Mouse (Mus musculus) intestine, embryonic 16.5 days (tissue): ENCODE data around the gene Xpnpep1. TPM values are rescaled to one million over a fixed set of nuclear protein-coding genes. Genes with fewer than 3 reads are reported as not detected.

Experiments used
- ATAC-seq: fragments of 200-750 bp; cut with Nextera tagmentation; 2 replicates; pipeline ENCODE4 v1.8.0; 2017; ENCODE audit warnings: moderate TSS enrichment, moderate library complexity
- H3K27ac ChIP-seq: fragments of 300-500 bp; sonication (generic); 2 replicates; pipeline ENCODE4 v1.5.1; 2014; ENCODE audit warnings: mild to moderate bottlenecking, low read length
- H3K27me3 ChIP-seq: fragments of 300-500 bp; sonication (generic); replicated peaks from 2 replicates; pipeline ENCODE4 v1.6.1; 2014; ENCODE audit warnings: low read length, control low read depth, mixed read lengths; ENCODE audit not compliant: control insufficient read depth, insufficient read depth
- H3K36me3 ChIP-seq: fragments of 300-500 bp; sonication (generic); 2 replicates; pipeline ENCODE4 v1.6.1; 2014; ENCODE audit warnings: low read length, control low read depth; ENCODE audit not compliant: control insufficient read depth, insufficient read depth
- H3K4me1 ChIP-seq: fragments of 300-500 bp; sonication (generic); 2 replicates; pipeline ENCODE4 v1.6.1; 2014; ENCODE audit warnings: low read length, control low read depth, mixed read lengths; ENCODE audit not compliant: control insufficient read depth, insufficient read depth
- H3K4me2 ChIP-seq: fragments of 300-500 bp; sonication (generic); 2 replicates; pipeline ENCODE4 v1.6.1; 2014; ENCODE audit warnings: low read depth, low read length, control low read depth
- H3K4me3 ChIP-seq: fragments of 300-500 bp; sonication (generic); 2 replicates; pipeline ENCODE4 v1.5.1; 2014; ENCODE audit warnings: mild to moderate bottlenecking, low read length
- H3K9ac ChIP-seq: fragments of 300-500 bp; sonication (generic); 2 replicates; pipeline ENCODE4 v1.6.1; 2014; ENCODE audit warnings: low read depth, low read length
- H3K9me3 ChIP-seq: fragments of 300-500 bp; sonication (generic); 2 replicates; pipeline ENCODE4 v1.6.1; 2016; ENCODE audit warnings: low read length, control low read depth; ENCODE audit not compliant: control insufficient read depth
- WGBS: fragments of 180-500 bp; shearing (Covaris S2); extraction: QIAGEN DNeasy Blood & Tissue Kit; methylation state at CpG from one replicate; pipeline ENCODE4 v1.1.7; 2014; 5-methylcytosine and 5-hydroxymethylcytosine counted together
- polyA plus RNA-seq: library from polyadenylated mRNA; unstranded; fragments of >200 nt; fragmentation: Nextera tagmentation; extraction: Ambion mirVana; gene quantifications from 2 replicates; pipeline ENCODE4 v1.2.1, GENCODE M21; 2015

The Xpnpep1 gene
- polyA plus RNA-seq, 1 experiment from 2014 or later = 231 TPM

GRCm38 (mm10) chr19:53069451-53069850 is 29.4 kb upstream of the Xpnpep1 start:
- Histone ChIP-seq H3K27me3 (no peaks in the 10 kb centered on the region), H3K9me3 (no peaks in the 10 kb centered on the region), H3K36me3 (no peaks in the 10 kb centered on the region), H3K4me2 (no peak overlapping the region), H3K27ac (no peak overlapping the region), H3K4me1 (peaks cover 25% of the 10 kb centered on the region), H3K9ac (no peak overlapping the region), H3K4me3 (no peak overlapping the region)
- 64% methylated on average over 3 of the region's 3 CpGs for WGBS
- no peak for ATAC-seq

GRCm38 (mm10) chr19:53066934-53067333 is 26.9 kb upstream of the Xpnpep1 start:
- 35% methylated on average over 10 of the region's 10 CpGs for WGBS
- ATAC-seq = peak; percentile 58
- Histone ChIP-seq H3K36me3 (no peaks in the 10 kb centered on the region), H3K27ac (0 out of 2 replicates have a peak overlapping the region, but pooled peaks have one; percentile 8), H3K4me2 (no peak overlapping the region), H3K9me3 (no peaks in the 10 kb centered on the region), H3K27me3 (no peaks in the 10 kb centered on the region), H3K4me3 (no peak overlapping the region), H3K9ac (no peak overlapping the region), H3K4me1 (peaks cover 17% of the 10 kb centered on the region)

- no peaks in the 10 kb centered on the region for H3K27me3 ChIP-seq
- 0 out of 2 replicates have a peak overlapping the region, but pooled peaks have one; percentile 8 for H3K27ac ChIP-seq
- 29% methylated on average over 8 of the region's 9 CpGs for WGBS
- no peak overlapping the region for H3K9ac ChIP-seq
- peak; percentile 26; the same call in 1 of the 2 replicates for ATAC-seq
- no peaks in the 10 kb centered on the region for H3K9me3 ChIP-seq
- H3K4me3 ChIP-seq = no peak overlapping the region
- no peaks in the 10 kb centered on the region for H3K36me3 ChIP-seq
- H3K4me1 ChIP-seq = peaks cover 14% of the 10 kb centered on the region
- H3K4me2 ChIP-seq = no peak overlapping the region
Observed at GRCm38 (mm10) chr19:53066531-53066930, 26.5 kb upstream of the Xpnpep1 start.

- Histone ChIP-seq H3K27ac (no peak overlapping the region), H3K4me2 (no peak overlapping the region), H3K4me1 (peaks cover 2% of the 10 kb centered on the region), H3K27me3 (no peaks in the 10 kb centered on the region), H3K36me3 (no peaks in the 10 kb centered on the region), H3K9ac (no peak overlapping the region), H3K9me3 (no peaks in the 10 kb centered on the region), H3K4me3 (no peak overlapping the region)
- 53% methylated on average over 8 of the region's 8 CpGs for WGBS
- no peak for ATAC-seq
Observed at GRCm38 (mm10) chr19:53064972-53065361, 25.0 kb upstream of the Xpnpep1 start.

- Histone ChIP-seq H3K9ac (no peak overlapping the region), H3K36me3 (no peaks in the 10 kb centered on the region), H3K4me3 (no peak overlapping the region), H3K27ac (no peak overlapping the region), H3K9me3 (no peaks in the 10 kb centered on the region), H3K4me2 (no peak overlapping the region), H3K27me3 (no peaks in the 10 kb centered on the region), H3K4me1 (peaks cover 3% of the 10 kb centered on the region)
- 69% methylated on average over 12 of the region's 12 CpGs for WGBS
- no peak for ATAC-seq
Observed at GRCm38 (mm10) chr19:53064292-53064971, 24.4 kb upstream of the Xpnpep1 start.

GRCm38 (mm10) chr19:53062046-53062445 is 22.0 kb upstream of the Xpnpep1 start:
- 40% methylated on average over 3 of the region's 3 CpGs for WGBS
- Histone ChIP-seq H3K9ac (no peak overlapping the region), H3K36me3 (no peaks in the 10 kb centered on the region), H3K27ac (no peak overlapping the region), H3K4me1 (peaks cover 11% of the 10 kb centered on the region), H3K27me3 (no peaks in the 10 kb centered on the region), H3K4me2 (no peak overlapping the region), H3K4me3 (no peak overlapping the region), H3K9me3 (no peaks in the 10 kb centered on the region)
- no peak for ATAC-seq

GRCm38 (mm10) chr19:53059344-53060111 is 19.5 kb upstream of the Xpnpep1 start:
- no peak overlapping the region for H3K4me2 ChIP-seq
- no peak overlapping the region for H3K9ac ChIP-seq
- no peak overlapping the region for H3K4me3 ChIP-seq
- H3K27me3 ChIP-seq = no peaks in the 10 kb centered on the region
- 86% methylated on average over 16 of the region's 16 CpGs for WGBS
- H3K9me3 ChIP-seq = no peaks in the 10 kb centered on the region
- peak overlapping the region; percentile 73 for H3K27ac ChIP-seq
- H3K4me1 ChIP-seq = peaks cover 9% of the 10 kb centered on the region
- ATAC-seq = peak; percentile 39
- no peaks in the 10 kb centered on the region for H3K36me3 ChIP-seq

- H3K9me3 ChIP-seq = no peaks in the 10 kb centered on the region
- 51% methylated on average over 8 of the region's 8 CpGs for WGBS
- 0 out of 2 replicates have a peak overlapping the region, but pooled peaks have one; percentile 15 for H3K9ac ChIP-seq
- ATAC-seq = peak; percentile 92
- H3K36me3 ChIP-seq = no peaks in the 10 kb centered on the region
- H3K4me1 ChIP-seq = peaks cover 9% of the 10 kb centered on the region
- H3K27ac ChIP-seq = peak overlapping the region; percentile 73
- no peak overlapping the region for H3K4me2 ChIP-seq
- H3K27me3 ChIP-seq = no peaks in the 10 kb centered on the region
- no peak overlapping the region for H3K4me3 ChIP-seq
Observed at GRCm38 (mm10) chr19:53058726-53059334, 18.8 kb upstream of the Xpnpep1 start.

GRCm38 (mm10) chr19:53057980-53058725 is 18.1 kb upstream of the Xpnpep1 start:
- no peak overlapping the region for H3K4me3 ChIP-seq
- no peaks in the 10 kb centered on the region for H3K36me3 ChIP-seq
- peak overlapping the region; percentile 73 for H3K27ac ChIP-seq
- no peaks in the 10 kb centered on the region for H3K27me3 ChIP-seq
- H3K9ac ChIP-seq = no peak overlapping the region
- peaks cover 9% of the 10 kb centered on the region for H3K4me1 ChIP-seq
- peak; percentile 32 for ATAC-seq
- WGBS = 68% methylated on average over 16 of the region's 16 CpGs
- H3K4me2 ChIP-seq = no peak overlapping the region
- no peaks in the 10 kb centered on the region for H3K9me3 ChIP-seq
